Mouse (Mus musculus): ENCODE measurements around the gene Gm597. TPM values are rescaled to one million over a fixed set of nuclear protein-coding genes. Genes with fewer than 3 reads are reported as not detected.

Gm597 gene
- polyA plus RNA-seq (2015; fragmentation: Nextera tagmentation; extraction: Ambion mirVana) = not detected in 2 replicates

DNA sequence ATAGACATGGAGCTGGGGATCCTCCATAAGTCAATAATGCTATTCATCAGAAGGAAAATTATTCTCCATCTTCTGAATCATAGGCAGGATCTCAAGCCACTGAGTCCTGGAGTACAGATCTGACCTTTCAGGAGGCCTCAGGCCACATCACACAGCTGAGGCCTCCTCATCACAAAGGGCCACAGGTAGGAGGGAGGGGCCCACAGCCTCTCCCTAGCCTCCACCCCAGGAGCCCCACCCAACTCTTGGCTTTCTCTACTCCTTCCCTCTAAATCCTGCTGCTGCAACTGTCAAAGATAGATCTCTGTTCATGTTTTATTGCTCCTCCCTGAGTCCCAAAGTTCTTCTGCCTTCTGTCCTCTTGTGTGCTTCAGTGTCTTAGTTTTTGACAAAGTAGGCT, at the start of gene Gm597:
Gene Gm597, minus strand, starts transcription at position 101 of the 400 bp plus-strand sequence.
- Histone ChIP-seq H3K4me3 (replicated peaks) (no peak within 1 kb of the TSS), H3K36me3 (replicated peaks) (no peaks in the 10 kb centered on the region), H3K9me3 (replicated peaks) (no peaks in the 10 kb centered on the region), H3K9ac (no peak within 1 kb of the TSS), H3K4me1 (replicated peaks) (no peaks in the 10 kb centered on the region), H3K27me3 (no peaks in the 10 kb centered on the region), H3K4me2 (no peak within 1 kb of the TSS), H3K27ac (replicated peaks) (no peak within 1 kb of the TSS)
- no peak for ATAC-seq (ENCODE audit: insufficient read depth)

DNA sequence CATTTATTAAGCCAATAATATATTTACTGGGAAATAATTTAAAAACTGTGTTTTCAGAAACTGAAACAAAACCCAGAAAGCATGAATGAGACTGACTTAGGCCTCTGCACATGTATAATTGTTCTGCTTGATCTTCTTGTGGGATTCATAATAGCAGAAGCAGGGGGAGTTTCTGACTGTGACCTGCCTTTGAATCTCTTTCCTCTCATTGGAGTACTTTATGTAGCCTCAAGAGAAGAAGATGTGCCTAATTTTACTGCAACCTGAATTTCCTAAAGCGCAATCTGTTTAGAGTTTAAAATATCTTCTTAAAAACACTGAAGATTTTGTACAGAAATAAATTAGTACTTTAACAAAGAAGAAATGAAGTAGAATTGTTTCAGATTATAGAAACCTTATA, 27.6 kb upstream of the Gm597 start:
- no peaks in the 10 kb centered on the region for H3K4me1 ChIP-seq (replicated peaks)
- H3K4me2 ChIP-seq = no peak overlapping the region
- no peaks in the 10 kb centered on the region for H3K9me3 ChIP-seq (replicated peaks)
- H3K27me3 ChIP-seq = no peaks in the 10 kb centered on the region
- H3K4me3 ChIP-seq (replicated peaks) = no peak overlapping the region
- 75% methylated on average over 1 of the region's 1 CpGs for WGBS (ENCODE audit: insufficient replicate concordance)
- no peak overlapping the region for H3K9ac ChIP-seq
- no peaks in the 10 kb centered on the region for H3K36me3 ChIP-seq (replicated peaks)
- H3K27ac ChIP-seq (replicated peaks) = no peak overlapping the region
- ATAC-seq (ENCODE audit: insufficient read depth) = no peak

GRCm38 (mm10) chr1:28806618-28807017, 26.6 kb upstream of the Gm597 start:
- H3K27me3 ChIP-seq = no peaks in the 10 kb centered on the region
- H3K4me2 ChIP-seq = no peak overlapping the region
- H3K27ac ChIP-seq (replicated peaks) = no peak overlapping the region
- H3K4me1 ChIP-seq (replicated peaks) = no peaks in the 10 kb centered on the region
- no peak for ATAC-seq (ENCODE audit: insufficient read depth)
- H3K9ac ChIP-seq = no peak overlapping the region
- H3K4me3 ChIP-seq (replicated peaks) = no peak overlapping the region
- H3K9me3 ChIP-seq (replicated peaks) = no peaks in the 10 kb centered on the region
- H3K36me3 ChIP-seq (replicated peaks) = no peaks in the 10 kb centered on the region

GRCm38 (mm10) chr1:28800881-28801280, 20.8 kb upstream of the Gm597 start:
- Histone ChIP-seq H3K27ac (replicated peaks) (no peak overlapping the region), H3K27me3 (no peaks in the 10 kb centered on the region), H3K4me3 (replicated peaks) (no peak overlapping the region), H3K9ac (no peak overlapping the region), H3K9me3 (replicated peaks) (no peaks in the 10 kb centered on the region), H3K36me3 (replicated peaks) (no peaks in the 10 kb centered on the region), H3K4me2 (no peak overlapping the region), H3K4me1 (replicated peaks) (no peaks in the 10 kb centered on the region)
- 71% methylated on average over 14 of the region's 14 CpGs for WGBS (ENCODE audit: insufficient replicate concordance)
- no peak for ATAC-seq (ENCODE audit: insufficient read depth)

Data from liver, embryonic 15.5 days (tissue).